Mouse (Mus musculus) cerebellum, adult 11-12 months (tissue): ENCODE results near the gene Vmn1r115.
"Not testable (repeated sequence)": the region's sequence is repeated elsewhere in the genome, so short reads cannot be mapped to it uniquely, and the experiment has no call there.

Source experiments
- DNase-seq: peaks from one replicate; pipeline ENCODE4 v3.0.0; 2022

Vmn1r115 gene

GRCm38 (mm10) chr7:20844885-20845284 lies at the start of gene Vmn1r115:
TSS of gene Vmn1r115 (minus strand) at chr7:20844985.
- DNase-seq = not testable (repeated sequence)

DNA sequence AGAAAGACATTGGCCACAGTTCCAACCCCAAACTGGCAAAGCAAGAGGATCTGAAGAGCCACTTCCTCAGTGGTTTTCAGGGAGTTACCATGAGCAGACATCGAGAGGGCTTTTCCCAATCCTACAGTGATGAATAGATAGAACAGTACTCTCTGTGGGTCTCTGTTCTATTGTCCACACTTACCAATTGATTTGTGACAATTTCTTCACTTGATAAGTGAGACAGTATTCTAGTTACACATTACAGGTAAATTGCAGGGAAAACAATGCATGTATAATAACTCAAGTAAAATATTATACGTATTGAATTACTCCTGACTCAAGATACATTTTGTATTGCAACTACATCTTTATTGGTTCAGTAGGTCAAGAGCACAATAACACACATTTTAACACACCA lies 39.2 kb upstream of the Vmn1r115 start, which contains the start of gene Vmn1r117:
Gene Vmn1r117, minus strand, starts transcription at position 101 of the 400 bp plus-strand sequence.
- DNase-seq = not testable (repeated sequence)

DNA sequence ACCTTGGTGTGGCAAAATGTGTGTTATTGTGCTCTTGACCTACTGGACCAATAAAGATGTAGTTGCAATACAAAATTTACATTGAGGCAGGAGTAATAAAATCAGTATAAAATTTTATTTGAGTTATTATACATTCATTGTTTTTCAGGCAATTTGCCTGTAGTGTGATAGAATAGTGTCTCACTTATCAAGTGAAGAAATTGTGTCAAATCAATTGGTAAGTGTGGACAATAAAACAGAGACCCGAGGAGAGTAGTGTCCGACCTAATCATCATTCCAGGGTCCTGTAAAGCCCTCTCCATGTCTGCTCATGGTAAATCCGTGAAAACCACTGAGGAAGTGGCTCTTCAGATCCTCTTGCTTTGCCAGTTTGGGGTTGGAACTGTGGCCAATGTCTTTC lies 27.2 kb upstream of the Vmn1r115 start, which contains the start of gene Vmn1r116:
Gene Vmn1r116, plus strand, starts transcription at position 301 of the 400 bp plus-strand sequence.
- DNase-seq = not testable (repeated sequence)

- not testable (repeated sequence) for DNase-seq
Observed at GRCm38 (mm10) chr7:20812086-20812485, 32.7 kb downstream of the Vmn1r115 start, which contains the start of gene Vmn1r114. TSS of gene Vmn1r114 (minus strand) at chr7:20812186.
